Mouse (Mus musculus) embryonic stem cell, embryonic (primary cell): ENCODE data around the gene Serpinb9.

ENCODE experiments used
- CTCF ChIA-PET, 4 experiments: fragments of 300-600 bp in 2 of 4; fragments of 350-600 bp in 2 of 4; sonication (Branson Sonifier 250); formaldehyde crosslinking; loops; one replicate each; lab custom pipeline; 2022; ENCODE audit warnings: inconsistent platforms in 2 of 4; lab: Charles Lee
- POLR2A ChIA-PET, 4 experiments: fragments of 300-600 bp in 2 of 4; fragments of 350-600 bp in 2 of 4; sonication (Branson Sonifier 250); formaldehyde crosslinking; loops; one replicate each; lab custom pipeline; 2022; ENCODE audit warnings: antibody characterized with exemption in 4 of 4, inconsistent platforms in 1 of 4; lab: Charles Lee

Gene Serpinb9

DNA sequence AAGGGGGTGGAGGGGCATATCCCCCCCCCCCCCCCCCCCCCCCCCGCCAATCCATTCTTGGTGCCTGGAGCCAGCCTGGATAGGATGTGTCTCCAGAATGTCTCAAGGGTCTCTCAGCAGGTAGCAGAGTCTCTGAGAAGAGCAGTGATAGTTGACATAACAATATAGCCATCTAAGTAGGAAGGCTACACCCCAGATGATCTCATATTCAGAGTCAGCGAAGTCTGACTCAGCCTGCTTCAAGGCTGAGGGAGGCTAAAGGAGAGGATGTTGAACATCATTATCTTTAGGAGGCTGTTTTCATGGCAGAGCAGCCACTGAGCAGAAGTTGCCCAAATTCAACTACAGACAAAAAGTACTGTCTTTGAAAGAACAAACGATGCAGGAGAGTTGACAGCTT is 27.2 kb downstream of the Serpinb9 start:
- POLR2A ChIA-PET: interaction anchor here in 3 of 4 experiments (0.5 to 1.0 kb wide), 4 partner anchors 10 to 892 kb away, joined by 3 to 4 read pairs (median 3); partner anchors contain the start of genes Serpinb1c (in 1 of the 3) and Serpinb9 (in 1 of the 3)
- CTCF ChIA-PET: interaction anchor here in 1 of 4 experiments (1.0 kb wide), 1 partner anchor 44 kb away, joined by 3 read pairs; no protein-coding TSS in a partner anchor

DNA sequence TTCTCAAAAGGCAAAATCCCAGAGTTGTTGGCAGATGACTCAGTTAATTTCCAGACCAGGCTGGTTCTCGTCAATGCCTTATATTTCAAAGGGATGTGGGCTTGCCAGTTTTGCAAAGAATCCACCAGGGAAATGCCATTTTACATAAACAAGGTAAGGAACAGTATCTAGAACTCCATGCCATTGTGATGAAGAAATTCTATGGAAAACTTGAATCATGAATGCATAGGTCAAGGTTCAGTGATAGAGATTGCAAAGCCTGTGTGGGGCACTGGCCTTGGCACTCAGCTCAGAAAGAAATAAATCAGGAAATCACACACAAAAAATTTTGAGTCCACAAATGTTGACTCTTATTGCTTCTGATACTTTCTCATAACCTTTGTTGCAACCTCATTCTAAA is 32.5 kb downstream of the Serpinb9 start:
- CTCF ChIA-PET: no interaction called here
- POLR2A ChIA-PET: no interaction called here

DNA sequence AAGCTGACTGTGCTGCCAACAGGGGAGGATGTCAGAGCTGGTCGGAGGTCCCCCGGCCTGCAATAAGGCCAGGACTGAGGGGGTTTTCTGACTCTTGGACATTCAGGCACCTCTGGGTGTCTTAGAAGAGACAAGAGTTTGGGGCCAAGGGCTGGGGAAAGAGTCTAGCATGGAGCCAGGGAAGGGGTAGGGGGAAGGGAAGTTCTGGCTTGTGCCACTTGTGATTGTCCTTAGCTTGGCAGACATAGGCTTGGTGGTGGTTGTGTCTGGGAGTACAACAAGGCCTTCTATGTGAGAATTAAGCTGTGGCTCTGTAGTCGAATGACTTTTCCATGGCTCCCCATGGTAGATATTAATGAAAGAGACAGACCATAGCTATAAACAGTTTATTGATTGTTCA is 40.5 kb downstream of the Serpinb9 start:
- POLR2A ChIA-PET: no interaction called here
- CTCF ChIA-PET: no interaction called here

DNA sequence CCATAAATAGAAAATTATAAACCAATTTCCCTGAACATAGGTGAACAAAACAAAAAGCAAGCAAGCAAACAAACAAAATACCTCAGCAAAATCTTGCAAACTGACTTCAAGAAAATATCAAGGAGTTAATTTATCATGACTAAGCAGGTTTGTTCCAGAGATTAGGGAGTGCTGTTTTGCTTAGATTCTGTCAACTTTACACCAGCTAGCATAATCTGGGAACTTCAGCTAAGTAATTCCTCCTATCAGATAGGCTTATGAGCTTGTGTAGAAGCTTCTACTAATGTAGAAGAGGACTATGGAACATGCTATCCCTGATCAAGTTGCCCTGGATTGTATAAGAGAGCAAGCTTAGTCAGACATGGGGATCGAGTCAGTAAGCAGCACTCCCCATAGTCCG is 44.2 kb downstream of the Serpinb9 start:
- ChIA-PET POLR2A (no interaction called here), CTCF (no interaction called here)

DNA sequence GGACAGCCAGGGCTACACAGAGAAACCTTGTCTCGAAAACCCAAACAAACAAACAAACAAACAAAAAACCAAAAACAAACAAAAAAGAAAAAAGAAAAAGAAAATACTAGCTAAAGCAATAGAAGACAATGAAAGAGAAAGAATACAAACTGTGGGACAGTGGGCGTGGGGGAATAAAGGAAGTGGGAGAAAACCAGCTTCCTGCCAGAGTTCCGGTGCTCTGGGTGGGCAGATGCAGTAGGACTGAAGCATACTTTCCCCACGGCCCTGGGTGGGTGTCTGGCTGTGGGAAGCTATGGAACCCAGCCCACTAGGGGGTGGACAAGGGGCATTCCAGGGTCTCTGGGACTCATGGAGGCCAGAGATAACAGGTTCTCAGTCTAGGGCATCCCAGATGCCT is 45.1 kb downstream of the Serpinb9 start:
- CTCF ChIA-PET: interaction anchor here in 2 of 4 experiments (0.7 to 1.4 kb wide), 2 partner anchors 31 to 44 kb away, joined by 3 to 5 read pairs; no protein-coding TSS in a partner anchor
- POLR2A ChIA-PET: interaction anchor here in 1 of 4 experiments (1.4 kb wide), 1 partner anchor 21 kb away, joined by 3 read pairs; the partner anchor contains the start of gene Serpinb9b

DNA sequence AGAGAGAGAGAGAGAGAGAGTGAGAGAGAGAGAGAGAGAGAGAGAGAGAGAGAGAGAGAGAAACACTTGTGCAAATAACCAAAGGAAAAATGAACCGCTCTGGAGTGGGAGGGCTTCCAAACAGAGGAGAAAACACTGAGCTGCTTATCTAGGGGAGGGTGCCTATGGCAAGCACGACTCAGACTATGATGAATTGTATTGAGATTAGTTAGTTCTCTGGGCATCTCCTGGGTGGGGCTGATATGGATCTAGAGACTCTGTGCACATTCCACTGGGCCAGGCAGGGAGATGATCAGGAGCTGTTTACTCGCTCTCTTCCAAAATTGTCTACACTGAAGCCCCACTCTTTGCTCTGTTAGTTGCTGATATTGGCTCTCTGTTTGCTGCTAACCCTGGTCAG is 48.6 kb downstream of the Serpinb9 start:
- CTCF ChIA-PET: interaction anchor here in 1 of 4 experiments (0.6 kb wide), 1 partner anchor 462 kb away, joined by 4 read pairs; no protein-coding TSS in a partner anchor
- POLR2A ChIA-PET: interaction anchor here in 1 of 4 experiments (0.6 kb wide), 1 partner anchor 86 kb away, joined by 5 read pairs; no protein-coding TSS in a partner anchor

DNA sequence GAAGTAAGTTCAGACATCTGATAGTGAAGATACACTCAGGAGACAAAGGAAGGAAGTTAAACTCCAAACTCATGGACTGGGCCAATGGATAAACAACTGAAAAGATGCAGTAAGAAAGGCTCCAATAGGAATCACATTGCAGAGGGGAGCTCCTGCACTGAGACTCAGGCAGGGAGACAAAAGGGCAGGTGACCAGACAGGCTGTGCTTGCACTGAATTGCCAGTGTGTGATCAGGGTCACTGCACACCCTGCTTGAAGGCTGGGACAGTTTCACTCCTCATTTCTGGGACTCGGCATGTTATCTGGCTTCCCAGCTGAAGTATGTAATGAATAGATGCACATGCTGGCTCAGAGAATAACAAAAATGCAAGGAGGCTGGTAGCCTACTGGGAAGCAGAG is 60.0 kb downstream of the Serpinb9 start:
- CTCF ChIA-PET: no interaction called here
- POLR2A ChIA-PET: no interaction called here
